Mouse (Mus musculus) c-Kit-positive CD71-positive TER-119-negative erythroid progenitor cells, embryonic 14.5 days (primary cell): ENCODE measurements around the gene Umodl1.

ENCODE experiments used
- DNase-seq: peaks from one replicate; pipeline ENCODE4 v3.0.0-alpha.2; 2013; ENCODE audit warnings: low read depth

Umodl1 gene

DNA sequence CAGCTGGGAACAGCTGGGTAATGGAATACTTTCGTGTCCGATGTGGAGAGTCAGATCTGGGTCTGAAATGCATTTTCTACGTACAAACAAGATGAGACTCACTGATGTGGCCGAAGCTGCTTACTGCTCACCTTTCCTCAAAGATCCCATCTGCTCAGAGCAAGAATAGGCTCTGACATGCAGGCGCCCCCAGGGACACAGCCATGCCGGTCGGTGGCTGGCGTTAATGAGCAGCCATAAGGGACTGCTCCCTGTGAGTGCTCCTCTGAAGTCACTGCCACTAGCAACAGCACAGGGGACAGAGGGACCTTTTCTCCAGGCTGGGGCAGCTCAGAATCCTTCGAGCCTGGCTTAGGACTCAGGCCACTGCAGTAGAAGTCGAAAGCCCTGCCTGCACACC is at the start of gene Umodl1:
TSS of gene Umodl1 (plus strand) at position 301 of the 400 bp plus-strand sequence.
- no peak for DNase-seq

- DNase-seq = no peak
These were observed 46.9 kb upstream of the Umodl1 start for GRCm38 (mm10) chr17:30907577-30907976.

- no peak for DNase-seq
These were observed 43.3 kb upstream of the Umodl1 start for GRCm38 (mm10) chr17:30910866-30911731.

DNA sequence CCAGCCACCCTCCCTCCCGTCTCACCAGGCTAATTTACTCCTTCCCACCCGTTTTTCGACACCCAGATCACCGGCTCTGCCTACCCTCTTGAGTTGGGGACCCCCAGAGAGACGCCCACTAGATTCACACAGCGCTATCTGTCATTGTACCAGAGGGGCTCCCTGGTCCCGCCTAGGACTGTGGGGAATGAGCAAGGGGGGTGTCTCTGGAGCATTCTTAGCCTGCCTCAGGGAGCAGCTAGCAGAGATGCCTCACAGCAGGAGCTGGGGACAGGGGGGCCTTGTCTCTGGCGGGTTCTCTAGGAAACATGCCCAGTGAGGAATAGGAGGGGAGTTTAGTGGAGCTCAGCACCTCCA is 42.7 kb upstream of the Umodl1 start:
- no peak for DNase-seq

DNA sequence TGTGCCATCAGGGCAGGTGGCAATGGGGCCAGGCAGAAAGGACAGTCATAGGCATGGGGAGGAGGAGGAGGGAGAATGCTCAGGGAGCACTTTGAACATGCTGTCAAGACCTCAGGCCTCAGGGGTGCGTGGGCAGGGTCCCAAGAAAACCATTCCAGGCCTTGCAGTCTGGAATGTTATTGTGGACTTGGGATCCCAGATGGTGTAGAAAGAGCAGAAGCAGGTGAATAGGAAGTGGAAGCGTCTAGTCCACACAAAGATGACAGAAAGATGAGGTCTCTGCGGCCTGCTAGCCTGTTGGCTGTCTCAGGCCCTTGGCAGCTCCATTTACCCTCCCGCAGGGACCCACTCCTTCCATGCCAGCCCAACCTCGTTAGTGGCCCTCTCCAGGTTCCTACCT is 41.9 kb upstream of the Umodl1 start:
- DNase-seq = no peak

DNA sequence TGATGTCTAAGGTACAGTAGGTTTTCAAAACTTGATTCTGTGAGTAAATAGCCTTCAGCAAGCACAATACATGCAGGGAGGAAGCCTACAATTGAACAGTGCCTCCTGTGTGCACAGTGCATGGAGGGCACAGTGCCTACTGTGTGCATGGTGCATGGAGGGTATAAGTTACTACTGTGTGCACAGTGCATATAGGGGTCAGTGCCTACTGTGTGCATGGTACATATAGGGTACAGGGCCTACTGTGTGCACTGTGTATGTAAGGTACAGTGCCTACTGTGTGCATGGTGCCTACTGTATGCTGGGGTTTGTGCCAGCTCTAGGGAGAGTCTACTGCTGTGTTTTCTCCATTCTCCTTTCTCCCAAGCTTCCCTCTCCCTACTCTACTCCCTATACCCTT is 40.2 kb upstream of the Umodl1 start:
- no peak for DNase-seq

DNA sequence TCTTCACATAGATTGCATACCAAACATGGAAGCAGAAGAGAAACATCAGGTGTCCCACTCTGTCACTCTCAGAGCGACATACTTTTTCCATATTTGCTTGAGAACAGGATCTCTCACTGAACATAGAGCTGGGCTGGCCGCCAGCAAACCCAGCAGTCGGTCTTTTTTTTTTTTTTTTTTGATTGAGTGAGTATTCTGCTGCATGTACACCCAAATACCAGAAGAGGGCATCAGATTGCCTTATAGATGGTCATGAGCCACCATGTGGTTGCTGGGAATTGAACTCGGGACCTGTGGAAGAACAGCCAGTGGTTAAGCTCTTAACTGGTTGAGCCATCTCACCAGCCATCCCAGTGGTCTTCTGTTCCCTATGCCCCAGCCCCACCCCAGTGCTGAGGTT is 30.9 kb upstream of the Umodl1 start:
- no peak for DNase-seq

DNA sequence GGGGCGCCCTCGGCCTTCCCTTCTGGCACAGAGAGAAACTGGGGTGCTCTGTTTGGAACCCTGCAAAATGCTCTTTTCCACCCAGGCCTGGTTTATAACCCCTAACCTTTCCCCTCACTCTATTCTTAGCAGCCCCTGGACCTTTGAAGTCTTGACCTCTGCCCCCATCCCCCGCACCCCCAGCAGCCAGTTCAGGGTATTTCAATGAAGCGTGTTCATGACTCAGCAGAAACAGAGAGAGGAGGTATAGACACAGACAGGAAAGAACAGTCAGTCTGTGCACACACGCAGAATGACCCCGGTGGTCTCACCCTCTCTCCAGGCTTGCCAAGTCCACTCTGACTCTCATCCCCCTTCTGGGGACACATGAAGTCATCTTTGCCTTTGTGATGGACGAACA is 23.6 kb upstream of the Umodl1 start:
- DNase-seq = no peak

DNA sequence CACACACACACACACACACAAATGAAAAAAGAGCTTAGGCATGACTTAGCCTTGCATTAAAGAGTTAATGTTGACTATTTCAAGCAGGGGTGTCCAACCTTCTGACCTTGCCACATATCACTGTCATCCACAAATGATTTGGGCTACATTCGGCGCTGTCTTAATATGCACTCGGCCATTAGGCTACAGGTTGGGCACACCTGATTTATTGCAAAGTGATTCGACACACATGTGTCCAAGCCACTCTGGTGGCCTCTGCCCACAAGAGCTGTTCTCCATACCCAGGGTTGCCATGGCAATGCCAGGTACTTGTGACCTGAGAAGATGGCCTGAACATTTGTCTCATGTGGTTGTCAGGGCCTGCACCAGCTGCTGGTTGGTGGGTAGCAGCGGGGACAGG is 21.6 kb upstream of the Umodl1 start:
- DNase-seq = no peak

- DNase-seq = no peak
These were observed 19.1 kb upstream of the Umodl1 start for GRCm38 (mm10) chr17:30935301-30935700.

- peak; percentile 6 for DNase-seq
These were observed 15.9 kb upstream of the Umodl1 start for GRCm38 (mm10) chr17:30938554-30938953.

GRCm38 (mm10) chr17:30948382-30948781 is 6.1 kb upstream of the Umodl1 start:
- no peak for DNase-seq

DNA sequence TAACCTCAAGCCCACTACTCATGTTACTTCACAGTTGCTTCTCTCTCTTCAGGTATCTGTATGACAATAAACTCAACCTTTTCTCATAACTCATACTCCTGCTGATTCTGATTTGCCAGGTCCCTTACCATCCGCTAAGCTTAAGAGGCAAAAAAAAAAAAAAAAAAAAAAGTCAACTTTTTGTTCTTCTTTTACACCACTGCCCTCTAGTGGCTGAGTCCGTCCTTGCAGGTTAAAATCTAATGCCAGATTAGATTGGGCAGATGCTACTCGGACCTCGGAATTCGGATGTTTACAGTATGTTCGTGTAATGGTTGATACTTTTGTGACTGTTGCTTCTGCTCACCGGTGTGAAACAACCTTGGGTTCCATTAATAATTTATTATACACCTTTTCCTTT is 3.7 kb upstream of the Umodl1 start:
- DNase-seq = peak; percentile 34

GRCm38 (mm10) chr17:30951600-30951999 is 2.8 kb upstream of the Umodl1 start:
- no peak for DNase-seq

- DNase-seq = no peak
These were observed 7.6 kb downstream of the Umodl1 start for GRCm38 (mm10) chr17:30961936-30962592.

DNA sequence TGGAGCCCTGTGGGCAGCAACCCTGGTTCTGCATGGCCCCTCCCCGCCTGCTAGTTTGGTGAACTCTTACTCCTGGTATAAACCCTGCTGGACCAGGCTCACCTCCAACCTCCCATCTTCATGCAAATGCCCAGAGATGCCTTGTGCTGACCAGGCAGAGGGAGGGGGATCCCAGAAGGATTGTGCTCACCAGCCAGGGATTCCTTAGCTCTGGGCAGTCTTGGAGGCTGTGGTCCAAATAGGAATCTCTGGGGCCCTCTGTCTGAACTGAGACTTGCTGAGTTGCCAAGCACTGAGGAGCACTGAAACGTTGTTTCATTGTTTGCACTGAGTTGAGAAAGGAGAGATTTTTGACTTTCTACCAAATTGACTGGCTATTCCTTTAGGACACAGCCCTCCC is 8.4 kb downstream of the Umodl1 start:
- no peak for DNase-seq

DNA sequence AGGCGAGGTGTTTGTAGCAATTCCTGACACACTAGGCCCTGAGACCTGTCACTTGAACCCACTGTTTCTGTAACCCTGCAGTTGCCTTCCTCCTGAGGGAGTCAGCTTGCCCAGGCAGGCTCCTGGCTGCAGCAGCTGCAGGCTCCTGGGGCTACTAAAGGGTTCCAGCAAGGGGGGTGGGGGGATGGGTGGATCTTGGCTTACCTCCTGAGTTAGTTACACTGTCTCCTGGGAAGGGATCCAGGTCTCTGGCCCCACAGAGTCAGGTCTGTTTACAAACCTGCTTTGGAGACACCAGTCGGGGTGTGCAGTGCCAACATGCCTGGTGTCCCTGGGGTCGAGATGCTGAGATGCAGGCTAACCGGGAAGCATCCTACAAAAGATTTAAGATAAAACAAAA is 15.5 kb downstream of the Umodl1 start:
- no peak for DNase-seq

GRCm38 (mm10) chr17:30971877-30972276 is 17.4 kb downstream of the Umodl1 start:
- DNase-seq = no peak

GRCm38 (mm10) chr17:30973332-30973731 is 18.9 kb downstream of the Umodl1 start:
- no peak for DNase-seq

DNA sequence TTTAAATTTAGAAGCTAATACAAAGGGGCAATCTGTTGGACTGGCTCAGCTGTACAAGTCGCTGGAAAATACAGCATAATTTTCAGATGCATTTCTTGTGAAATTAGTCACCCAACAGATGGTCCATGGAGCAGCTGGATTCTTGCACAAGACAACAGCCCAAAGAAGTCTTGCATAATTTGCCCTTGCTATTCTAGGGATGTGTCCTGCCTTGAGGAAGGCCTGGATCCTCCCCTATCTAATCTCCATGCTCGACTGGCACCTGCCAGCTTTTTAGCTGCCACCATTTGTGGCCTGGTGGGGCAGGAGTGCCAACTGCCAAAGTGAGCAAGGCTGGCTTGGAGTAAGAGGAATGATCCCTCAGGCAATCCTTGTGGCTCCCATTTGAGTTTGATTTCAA is 22.9 kb downstream of the Umodl1 start:
- DNase-seq = no peak

- DNase-seq = no peak
These were observed 24.1 kb downstream of the Umodl1 start for GRCm38 (mm10) chr17:30978556-30978955.

DNA sequence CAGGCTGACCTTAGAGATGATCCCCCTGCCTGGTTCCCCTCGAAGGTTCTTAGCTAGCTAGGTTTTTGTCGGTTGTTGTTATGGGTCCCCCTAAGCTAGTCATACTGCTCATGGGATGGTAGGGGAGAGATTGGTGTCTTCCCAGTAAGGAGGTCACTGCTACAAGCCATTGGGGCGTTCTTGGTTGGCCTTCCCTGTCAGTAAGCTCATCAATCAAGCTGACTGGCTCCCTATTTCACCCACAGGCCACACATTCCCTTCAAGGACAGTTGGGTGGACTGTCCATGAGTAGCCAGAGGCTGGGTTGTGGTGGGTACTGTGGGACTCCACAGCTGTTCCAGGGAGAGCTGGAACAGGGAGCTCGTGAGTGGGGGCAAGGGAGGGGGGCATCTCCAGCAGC is 29.1 kb downstream of the Umodl1 start:
- no peak for DNase-seq

DNA sequence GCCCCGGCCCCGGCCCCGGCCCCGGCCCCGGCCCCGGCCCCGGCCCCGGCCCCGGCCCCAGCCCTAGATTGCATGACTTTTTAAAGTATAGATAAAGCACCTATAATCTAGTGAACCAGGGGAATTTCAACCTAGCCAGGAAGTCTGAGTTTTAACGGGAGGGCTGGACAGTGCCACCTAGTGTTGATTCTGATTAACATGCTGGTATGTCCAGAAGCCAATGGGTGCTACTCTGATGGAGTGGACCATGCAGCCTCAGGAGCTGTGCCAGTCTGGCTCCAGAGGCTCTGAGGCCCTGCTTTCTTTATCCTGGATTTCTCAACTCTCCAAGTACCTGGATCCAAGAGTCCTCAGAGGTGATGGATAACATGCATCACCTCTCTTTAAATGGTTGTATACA is 35.8 kb downstream of the Umodl1 start:
- no peak for DNase-seq

DNA sequence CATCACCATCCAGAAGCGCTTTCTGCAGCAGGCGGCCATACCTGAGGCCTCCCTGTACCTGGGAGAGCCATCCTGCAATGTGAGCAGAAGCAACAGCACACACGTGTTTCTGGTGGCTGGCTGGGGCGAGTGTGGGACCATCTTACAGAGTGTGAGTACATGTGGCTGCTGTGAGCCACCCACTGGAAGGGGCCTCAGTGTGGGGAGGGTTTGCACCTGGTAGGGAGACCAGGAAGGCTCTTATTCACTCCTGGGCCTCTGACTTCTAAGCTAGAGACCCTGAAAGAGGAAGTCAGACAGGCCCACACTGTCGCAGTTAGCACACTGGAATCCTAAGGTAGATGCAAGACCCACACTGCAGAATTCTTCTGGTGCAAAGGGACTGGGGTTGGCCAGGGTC is 41.9 kb downstream of the Umodl1 start:
- no peak for DNase-seq
